Mouse (Mus musculus): ENCODE results near the gene Zfyve21.

Zfyve21 gene

GRCm38 (mm10) chr12:111813766-111814617 lies at the start of gene Zfyve21, which contains the start of gene Xrcc3:
Gene Zfyve21, plus strand, starts transcription at chr12:111814170.
Gene Xrcc3, minus strand, starts transcription at chr12:111813873.
- DNase-seq (ENCODE audit: low spot score in 2 of 2), result peak; percentile 89 to 96

- DNase-seq (ENCODE audit: low spot score in 2 of 2), result no peak
Measured at GRCm38 (mm10) chr12:111766313-111767236, 47.4 kb upstream of the Zfyve21 start.

DNA sequence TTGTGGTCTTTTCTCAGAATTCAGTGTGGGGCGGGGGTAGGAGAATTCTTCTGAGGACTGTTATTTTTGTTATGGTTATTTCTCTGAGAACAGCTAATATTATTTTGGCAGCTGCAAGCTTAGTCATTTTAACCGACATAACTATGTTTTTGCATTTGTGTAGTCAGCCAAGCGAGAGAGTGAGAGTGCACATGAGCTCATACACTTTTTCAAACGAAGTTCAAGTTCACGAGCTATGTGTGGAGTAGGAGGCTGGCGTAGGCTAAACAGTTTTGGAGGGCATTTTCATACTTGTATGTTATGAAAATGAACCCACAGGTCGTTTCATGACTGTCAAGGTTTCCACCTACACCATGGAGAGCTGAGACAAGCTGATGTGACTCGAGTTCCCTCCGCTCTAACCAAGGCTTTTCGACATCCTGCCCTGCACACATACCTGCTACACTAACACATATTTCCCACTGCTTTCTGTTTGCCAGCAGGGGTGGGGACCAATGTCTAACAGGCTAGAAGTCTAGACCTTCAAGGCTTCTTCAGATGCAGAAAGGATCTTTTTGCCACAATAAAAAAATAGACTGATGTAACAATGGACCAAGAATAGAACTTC lies 45.5 kb upstream of the Zfyve21 start:
- DNase-seq (ENCODE audit: low spot score in 2 of 2), result no peak

DNA sequence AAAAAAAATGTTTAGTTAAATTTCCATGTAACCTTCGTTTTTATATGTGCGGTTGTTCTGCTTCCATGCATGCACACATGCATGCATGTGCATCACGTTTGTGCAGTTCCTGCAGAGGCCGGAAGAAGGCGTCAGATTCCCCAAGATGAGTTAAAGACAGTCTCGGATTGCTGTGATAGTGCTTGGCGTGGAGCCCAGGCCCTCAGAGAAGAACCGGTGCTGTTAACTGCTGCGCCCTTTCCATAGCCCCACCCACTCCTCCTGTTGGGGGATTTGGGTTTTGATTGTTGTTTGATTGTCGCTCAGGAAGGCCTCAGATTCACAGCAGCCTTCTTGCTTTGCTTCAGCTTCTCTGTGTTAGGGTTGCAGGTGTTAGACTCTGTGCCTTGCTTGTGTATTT lies 44.7 kb upstream of the Zfyve21 start:
- DNase-seq (ENCODE audit: low spot score in 2 of 2), result no peak

DNA sequence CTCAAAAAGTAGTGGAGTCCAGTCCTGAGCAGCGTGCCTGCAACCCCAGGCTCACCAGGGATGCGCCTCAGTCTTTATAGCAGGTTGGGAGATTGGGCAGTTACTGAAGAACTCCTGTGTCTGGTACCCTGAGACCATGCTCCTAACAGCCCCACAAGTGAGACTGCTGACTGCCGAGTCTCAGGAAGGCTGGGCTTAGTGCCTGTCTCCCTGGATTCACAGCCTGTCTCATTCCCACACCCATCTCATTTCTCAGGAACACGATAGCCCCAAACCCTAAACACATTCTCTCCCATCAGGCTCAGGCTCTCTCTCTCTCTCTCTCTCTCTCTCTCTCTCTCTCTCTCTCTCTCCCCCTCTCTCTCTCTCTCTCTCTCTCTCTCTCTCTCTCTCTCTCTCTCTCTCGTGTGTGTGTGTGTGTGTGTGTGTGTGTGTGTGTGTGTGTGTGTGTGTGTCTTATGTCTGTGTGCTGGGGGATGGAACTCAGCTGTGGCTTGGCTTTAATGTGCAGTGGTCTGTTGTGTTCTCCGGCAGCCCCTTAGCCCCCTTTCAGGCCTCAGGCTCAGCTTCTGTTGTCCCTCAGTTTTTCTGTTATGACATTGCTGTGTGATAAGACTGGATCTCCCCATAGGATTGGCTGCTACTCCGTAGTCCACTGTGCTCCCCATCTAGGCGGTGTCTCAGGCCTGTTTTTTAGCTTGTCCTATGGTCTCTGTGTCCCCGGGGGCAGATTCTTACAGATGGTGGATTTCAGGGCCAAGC lies 44.0 kb upstream of the Zfyve21 start:
- no peak for DNase-seq (ENCODE audit: low spot score in 2 of 2)

DNA sequence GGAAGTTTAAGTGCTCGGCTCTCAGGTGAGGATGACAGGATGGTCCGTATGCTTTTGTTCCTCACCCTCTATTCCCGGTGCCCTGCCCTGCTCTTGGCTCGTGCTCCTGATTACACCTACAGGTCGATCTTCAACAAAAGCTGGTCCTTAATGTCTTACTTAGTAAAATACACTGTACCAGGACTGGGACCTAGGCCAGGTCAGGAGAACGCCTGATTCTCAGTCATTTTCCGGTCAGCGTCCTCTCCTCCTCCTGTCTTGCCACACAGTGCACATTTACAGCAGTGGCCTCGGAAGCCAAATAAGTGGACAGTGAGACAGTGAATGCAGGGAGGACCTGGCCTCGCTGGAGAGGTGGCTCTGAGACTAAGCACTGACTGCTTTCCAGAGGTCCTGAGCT lies 43.3 kb upstream of the Zfyve21 start:
- DNase-seq (ENCODE audit: low spot score in 2 of 2), result no peak

- no peak for DNase-seq (ENCODE audit: low spot score in 2 of 2)
Measured at GRCm38 (mm10) chr12:111774156-111774555, 39.8 kb upstream of the Zfyve21 start.

DNA sequence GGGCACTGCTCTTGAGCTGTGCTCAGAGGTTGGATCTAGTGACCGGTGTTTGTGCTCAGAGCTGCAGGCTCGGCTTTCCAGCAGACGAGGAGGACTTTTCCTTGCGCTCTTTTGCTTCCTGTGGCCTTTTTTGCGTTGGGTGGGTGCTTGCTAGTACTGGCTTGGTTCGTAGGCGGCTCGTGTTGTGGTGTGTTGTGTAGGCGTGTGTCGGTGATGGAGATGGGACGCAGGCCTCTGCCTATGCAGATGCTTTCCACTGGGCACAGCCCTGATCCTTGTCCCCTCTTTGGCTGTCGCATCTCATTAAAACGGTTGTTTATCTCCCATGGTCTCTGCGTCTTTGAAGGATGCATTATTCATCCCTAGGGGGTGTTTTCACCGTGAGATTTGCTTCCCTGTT lies 39.1 kb upstream of the Zfyve21 start:
- DNase-seq (ENCODE audit: low spot score in 2 of 2), result no peak

DNA sequence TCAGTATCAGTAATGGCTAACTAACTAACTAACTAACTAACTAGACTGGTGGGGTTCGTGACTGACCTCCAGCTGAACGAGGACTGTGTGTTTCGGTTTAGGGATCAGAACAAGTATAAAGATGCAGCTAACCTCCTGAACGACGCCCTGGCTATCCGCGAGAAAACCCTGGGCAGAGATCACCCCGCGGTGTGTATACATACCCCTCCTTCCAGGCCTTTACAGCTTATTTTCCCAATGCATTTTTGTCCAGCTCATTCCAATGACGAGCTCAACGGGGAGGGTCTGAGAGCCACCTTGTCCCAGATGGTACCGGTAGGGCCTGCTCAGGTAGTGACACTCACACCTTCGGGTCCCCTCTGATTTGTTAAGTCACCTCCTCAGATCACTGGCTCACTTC lies 36.1 kb upstream of the Zfyve21 start:
- no peak for DNase-seq (ENCODE audit: low spot score in 2 of 2)

GRCm38 (mm10) chr12:111779544-111779943 lies 34.4 kb upstream of the Zfyve21 start:
- DNase-seq (ENCODE audit: low spot score in 2 of 2), result no peak

GRCm38 (mm10) chr12:111785174-111785573 lies 28.8 kb upstream of the Zfyve21 start:
- DNase-seq (ENCODE audit: low spot score in 2 of 2), result no peak

DNA sequence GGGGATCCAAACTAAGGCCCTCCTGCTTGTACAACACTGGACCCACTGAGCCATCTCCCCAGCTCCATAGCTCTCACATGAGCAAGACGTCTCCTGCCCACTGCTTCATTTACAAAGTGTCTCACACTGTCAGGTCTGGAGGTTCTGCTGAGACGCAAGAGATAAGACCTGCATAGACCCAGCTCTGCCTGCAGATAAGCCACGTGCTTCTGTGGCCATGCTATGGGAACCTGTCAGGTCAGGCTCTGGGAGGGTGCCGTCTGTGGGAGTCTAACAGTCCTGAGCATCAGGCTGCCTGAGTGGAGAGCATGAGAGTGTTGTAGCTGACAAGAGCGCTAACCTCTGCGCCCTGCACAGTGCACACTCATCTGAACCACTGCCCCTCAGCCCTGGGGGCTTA lies 27.0 kb upstream of the Zfyve21 start:
- DNase-seq (ENCODE audit: low spot score in 2 of 2), result no peak

GRCm38 (mm10) chr12:111790090-111790489 lies 23.9 kb upstream of the Zfyve21 start:
- DNase-seq (ENCODE audit: low spot score in 2 of 2), result no peak

- DNase-seq (ENCODE audit: low spot score in 2 of 2), result no peak
Measured at GRCm38 (mm10) chr12:111790631-111791030, 23.3 kb upstream of the Zfyve21 start.

DNA sequence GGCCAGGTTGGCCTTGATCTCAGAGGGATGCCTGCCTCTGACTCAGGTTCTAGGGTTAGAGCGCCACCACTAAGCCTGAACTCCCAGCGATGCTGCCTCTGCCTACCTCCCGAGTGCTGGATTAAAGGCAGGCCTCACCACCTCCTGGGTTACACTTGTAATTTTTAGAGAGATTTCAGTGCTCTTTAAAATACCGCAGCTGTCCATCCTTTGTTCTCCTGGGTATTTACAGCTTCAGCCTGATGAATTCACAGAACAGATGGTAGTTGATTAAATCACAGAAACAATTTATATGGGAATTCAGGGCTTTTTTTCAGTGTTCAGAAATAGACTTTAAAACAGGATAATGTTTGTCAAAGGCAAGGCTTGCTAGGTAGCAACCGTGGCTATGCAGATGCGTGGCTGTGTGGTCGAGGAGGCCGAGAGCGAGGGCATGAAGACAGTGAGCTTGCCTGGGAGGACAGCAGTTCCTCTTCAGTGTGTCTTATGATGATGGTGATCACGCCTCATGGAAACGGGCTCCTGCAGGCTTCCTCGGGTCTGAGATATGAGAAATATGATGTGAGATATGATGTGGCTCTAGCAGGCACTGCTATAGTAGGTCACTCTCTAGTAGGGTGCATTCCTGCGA lies 22.4 kb upstream of the Zfyve21 start:
- DNase-seq (ENCODE audit: low spot score in 2 of 2), result no peak

DNA sequence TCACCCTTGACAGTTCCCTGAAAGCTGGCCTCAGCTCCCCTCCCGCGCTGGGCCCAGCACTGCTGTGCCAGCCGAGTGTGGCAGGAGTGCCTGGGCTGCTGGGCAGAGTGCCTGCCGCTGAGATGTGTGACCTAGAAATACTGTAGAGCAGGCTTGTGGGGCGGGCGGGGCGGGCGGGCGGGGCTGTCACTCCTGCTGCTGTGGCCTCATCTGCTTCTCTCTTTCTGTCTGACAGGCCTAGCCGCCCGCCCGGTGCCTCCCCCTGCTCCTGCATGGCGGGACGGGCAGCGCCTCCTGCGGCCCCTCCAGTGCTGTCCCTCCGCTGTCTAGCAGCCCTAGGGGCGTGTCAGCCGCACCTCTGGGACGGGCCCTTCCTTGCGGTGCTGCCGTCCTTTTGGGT lies 19.9 kb upstream of the Zfyve21 start:
- no peak for DNase-seq (ENCODE audit: low spot score in 2 of 2)

- no peak for DNase-seq (ENCODE audit: low spot score in 2 of 2)
Measured at GRCm38 (mm10) chr12:111794526-111795179, 19.3 kb upstream of the Zfyve21 start.

- no peak for DNase-seq (ENCODE audit: low spot score in 2 of 2)
Measured at GRCm38 (mm10) chr12:111795180-111795895, 18.6 kb upstream of the Zfyve21 start.

DNA sequence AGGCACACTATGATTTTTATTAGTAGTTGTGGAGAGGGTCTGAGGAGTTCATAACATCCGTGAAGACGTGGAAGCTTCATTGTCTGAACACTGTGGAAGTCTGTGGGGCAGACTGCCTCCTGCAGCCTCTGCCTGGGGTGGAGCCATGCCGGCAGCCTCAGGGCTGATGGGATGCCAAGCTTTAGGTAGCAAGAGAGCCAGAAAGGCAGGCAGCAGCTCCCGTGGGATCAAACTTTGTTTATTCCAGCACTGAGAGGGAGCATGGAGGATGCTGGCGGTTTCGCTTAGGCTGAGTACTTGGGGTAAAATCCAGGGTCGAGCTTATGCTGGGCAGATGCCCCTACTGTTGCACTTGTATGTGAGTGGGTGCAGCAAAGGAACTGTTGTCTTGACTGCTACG lies 16.7 kb upstream of the Zfyve21 start:
- no peak for DNase-seq (ENCODE audit: low spot score in 2 of 2)

DNA sequence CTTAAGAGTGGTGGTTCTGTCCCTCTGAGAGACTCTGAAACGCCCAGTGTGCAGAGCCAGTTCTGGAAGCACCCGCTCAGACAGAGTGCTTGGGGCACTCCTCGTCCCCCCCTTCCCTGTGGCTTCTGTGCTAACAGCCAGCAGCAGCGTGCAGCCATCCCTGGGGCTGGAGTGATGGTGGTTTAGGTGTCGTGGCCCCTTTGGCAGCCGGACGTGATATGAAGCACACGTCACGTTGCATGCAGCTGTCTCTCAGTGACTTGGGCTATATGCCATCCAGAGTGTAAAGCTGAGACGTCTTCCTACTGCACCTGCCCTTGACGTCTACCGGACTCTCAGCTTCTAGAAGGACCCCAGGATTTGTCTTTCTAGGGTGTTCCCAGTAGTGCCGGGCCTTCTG lies 15.5 kb upstream of the Zfyve21 start:
- no peak for DNase-seq (ENCODE audit: low spot score in 2 of 2)

Measured in frontal cortex, postnatal 25 days (tissue).